Mouse (Mus musculus): ENCODE measurements at regions not wholly inside any gene's neighbourhood (a gene's known extent, or its start where the extent isn't known, plus 50 kb on each side); places are given as distances from the start of the nearest gene placed in this dataset.

GRCm38 (mm10) chr15:51502742-51503270 lies 2381.9 kb upstream of the Gm7489 start:
- TF ChIP-seq CTCF (IDR thresholded peaks at IDR 0.05; ENCODE audit: insufficient read depth, low read length) (no peak), POLR2A (IDR thresholded peaks at IDR 0.05; ENCODE audit: borderline replicate concordance, extremely low read depth, low read depth, low read length) (no peak)

All from lung, adult 2 months (tissue).